Mouse (Mus musculus): ENCODE results near the gene Wnt5a. TPM values are rescaled to one million over a fixed set of nuclear protein-coding genes. Genes with fewer than 3 reads are reported as not detected.

Wnt5a gene
- total RNA-seq (2021), result 10 to 100 TPM in 1 of 2 experiments, 1 to 10 TPM in 1; 9.2 to 14.4 TPM

- DNase-seq (ENCODE audit: extremely low spot score in 1 of 2, low spot score in 1 of 2), result no peak
These were observed at the start of gene Wnt5a for GRCm38 (mm10) chr14:28504101-28505050. Wnt5a (plus strand) TSS chr14:28504750.

GRCm38 (mm10) chr14:28456372-28457076 is 48.0 kb upstream of the Wnt5a start:
- DNase-seq (ENCODE audit: extremely low spot score in 1 of 2, low spot score in 1 of 2), result no peak

GRCm38 (mm10) chr14:28457428-28457827 is 47.1 kb upstream of the Wnt5a start:
- no peak for DNase-seq (ENCODE audit: extremely low spot score in 1 of 2, low spot score in 1 of 2)

- no peak for DNase-seq (ENCODE audit: extremely low spot score in 1 of 2, low spot score in 1 of 2)
These were observed 36.6 kb upstream of the Wnt5a start for GRCm38 (mm10) chr14:28467956-28468355.

- DNase-seq (ENCODE audit: extremely low spot score in 1 of 2, low spot score in 1 of 2), result no peak
These were observed 34.9 kb upstream of the Wnt5a start for GRCm38 (mm10) chr14:28469696-28470095.

- no peak for DNase-seq (ENCODE audit: extremely low spot score in 1 of 2, low spot score in 1 of 2)
These were observed 34.3 kb upstream of the Wnt5a start for GRCm38 (mm10) chr14:28470212-28470611.

- DNase-seq (ENCODE audit: extremely low spot score in 1 of 2, low spot score in 1 of 2), result no peak
These were observed 29.5 kb upstream of the Wnt5a start for GRCm38 (mm10) chr14:28475012-28475411.

GRCm38 (mm10) chr14:28475421-28475820 is 29.1 kb upstream of the Wnt5a start:
- DNase-seq (ENCODE audit: extremely low spot score in 1 of 2, low spot score in 1 of 2), result no peak

GRCm38 (mm10) chr14:28476746-28477145 is 27.8 kb upstream of the Wnt5a start:
- DNase-seq (ENCODE audit: extremely low spot score in 1 of 2, low spot score in 1 of 2), result no peak

GRCm38 (mm10) chr14:28480866-28481265 is 23.7 kb upstream of the Wnt5a start:
- DNase-seq (ENCODE audit: extremely low spot score in 1 of 2, low spot score in 1 of 2), result no peak

- no peak for DNase-seq (ENCODE audit: extremely low spot score in 1 of 2, low spot score in 1 of 2)
These were observed 10.7 kb upstream of the Wnt5a start for GRCm38 (mm10) chr14:28493806-28494205.

GRCm38 (mm10) chr14:28494273-28494672 is 10.3 kb upstream of the Wnt5a start:
- DNase-seq (ENCODE audit: extremely low spot score in 1 of 2, low spot score in 1 of 2), result no peak

GRCm38 (mm10) chr14:28501216-28501878 is 3.2 kb upstream of the Wnt5a start:
- no peak for DNase-seq (ENCODE audit: extremely low spot score in 1 of 2, low spot score in 1 of 2)

- DNase-seq (ENCODE audit: extremely low spot score in 1 of 2, low spot score in 1 of 2), result no peak
These were observed 1.3 kb upstream of the Wnt5a start for GRCm38 (mm10) chr14:28503276-28503675.

GRCm38 (mm10) chr14:28505051-28505585 is 568 bp downstream of the Wnt5a start:
- peak in 1 of 2 experiments; percentile 29 for DNase-seq (ENCODE audit: extremely low spot score in 1 of 2, low spot score in 1 of 2)

GRCm38 (mm10) chr14:28505586-28506375 is 1.2 kb downstream of the Wnt5a start:
- no peak for DNase-seq (ENCODE audit: extremely low spot score in 1 of 2, low spot score in 1 of 2)

GRCm38 (mm10) chr14:28506376-28506831 is 1.9 kb downstream of the Wnt5a start:
- DNase-seq (ENCODE audit: extremely low spot score in 1 of 2, low spot score in 1 of 2), result peak in 1 of 2 experiments; percentile 27

- no peak for DNase-seq (ENCODE audit: extremely low spot score in 1 of 2, low spot score in 1 of 2)
These were observed 2.5 kb downstream of the Wnt5a start for GRCm38 (mm10) chr14:28507011-28507410.

GRCm38 (mm10) chr14:28507471-28507870 is 2.9 kb downstream of the Wnt5a start:
- DNase-seq (ENCODE audit: extremely low spot score in 1 of 2, low spot score in 1 of 2), result peak; percentile 61 to 65
